Mouse (Mus musculus): Measurements from ENCODE around the gene Pparg. TPM values are rescaled to one million over a fixed set of nuclear protein-coding genes. Genes with fewer than 3 reads are reported as not detected.

Gene Pparg
- total RNA-seq, 2 experiments from 2014 or later, result 8.7 to 13.8 TPM

Other genes starting within 250 kb of the Pparg start
- gene Syn2, start 226.0 kb upstream of the Pparg start, total RNA-seq (2021), result 1 to 10 TPM; 2.6 to 3.4 TPM
- gene Gm17482, start 133.6 kb upstream of the Pparg start, total RNA-seq (2021), result not detected
- 1 to 10 TPM; 1.4 to 2.7 TPM for gene Timp4, start 108.7 kb upstream of the Pparg start, total RNA-seq (2021)
- 10 to 100 TPM; 14.7 to 18.7 TPM for gene Tsen2, start 183.7 kb downstream of the Pparg start, total RNA-seq (2021)
- gene Mkrn2os, start 231.6 kb downstream of the Pparg start, total RNA-seq (2021), result under 1 TPM; 0.26 to 0.29 TPM
- gene Mkrn2, start 241.0 kb downstream of the Pparg start, total RNA-seq (2021), result 10 to 100 TPM; 38.2 to 40.9 TPM

Measured in gastrocnemius, postnatal 4 days (tissue).